Mouse (Mus musculus) liver, embryonic 14.5 days (tissue): Measurements from ENCODE around the gene Snapc5. TPM values are rescaled to one million over a fixed set of nuclear protein-coding genes. Genes with fewer than 3 reads are reported as not detected.
"Not testable (repeated sequence)": the region's sequence is repeated elsewhere in the genome, so short reads cannot be mapped to it uniquely, and the experiment has no call there.

Experiments
- ATAC-seq: fragments of 200-750 bp; cut with Nextera tagmentation; 2 replicates; pipeline ENCODE4 v1.8.0; 2017; ENCODE audit warnings: moderate number of reproducible peaks, mild to moderate bottlenecking, moderate library complexity; ENCODE audit not compliant: insufficient read depth
- DNase-seq, 3 experiments: peaks; one replicate each; pipeline ENCODE4 v3.0.0-alpha.2; 2012 to 2013; ENCODE audit warnings: low read depth in 3 of 3, low spot score in 3 of 3
- H3K27ac ChIP-seq: fragments of 300-500 bp; sonication (generic); 2 replicates; pipeline ENCODE4 v1.5.1; 2014; ENCODE audit warnings: moderate library complexity, mild to moderate bottlenecking, control low read depth, inconsistent platforms
- H3K27me3 ChIP-seq: fragments of 300-500 bp; sonication (generic); 2 replicates; pipeline ENCODE4 v1.6.1; 2014; ENCODE audit warnings: mild to moderate bottlenecking, low read length, moderate library complexity; ENCODE audit not compliant: control insufficient read depth, insufficient read depth
- H3K36me3 ChIP-seq: fragments of 300-500 bp; sonication (generic); replicated peaks from 2 replicates; pipeline ENCODE4 v1.6.1; 2014; ENCODE audit warnings: low read depth; ENCODE audit not compliant: control insufficient read depth, insufficient read depth
- H3K4me1 ChIP-seq, 2 experiments: fragments of 200-500 bp in 1 of 2; fragments of 300-500 bp in 1 of 2; sonication (generic) in 1 of 2; replicated peaks; 2 replicates each; pipeline ENCODE4 v1.6.1; 2012 to 2014; ENCODE audit warnings: antibody characterized with exemption in 1 of 2, inconsistent platforms in 1 of 2, low read length in 1 of 2; ENCODE audit not compliant: control insufficient read depth in 2 of 2, insufficient read depth in 2 of 2
- H3K4me2 ChIP-seq: fragments of 300-500 bp; sonication (generic); 2 replicates; pipeline ENCODE4 v1.6.1; 2014; ENCODE audit warnings: low read depth, mild to moderate bottlenecking, control low read depth, moderate library complexity
- H3K4me3 ChIP-seq, 2 experiments: fragments of 200-500 bp in 1 of 2; fragments of 300-500 bp in 1 of 2; sonication (generic) in 1 of 2; 2 replicates each; pipeline ENCODE4 v1.5.1; 2012 to 2014; ENCODE audit warnings: low read depth in 2 of 2, low read length in 2 of 2, mild to moderate bottlenecking in 2 of 2, control low read depth in 1 of 2, inconsistent platforms in 1 of 2, moderate library complexity in 1 of 2; ENCODE audit not compliant: insufficient read depth in 1 of 2
- H3K9ac ChIP-seq: fragments of 300-500 bp; sonication (generic); replicated peaks from 2 replicates; pipeline ENCODE4 v1.6.1; 2014; ENCODE audit warnings: mild to moderate bottlenecking, control low read depth, moderate library complexity
- H3K9me3 ChIP-seq: fragments of 300-500 bp; sonication (generic); 2 replicates; pipeline ENCODE4 v1.6.1; 2016; ENCODE audit warnings: low read length, mixed read lengths; ENCODE audit not compliant: control insufficient read depth
- CTCF ChIP-seq: IDR thresholded peaks from 2 replicates; pipeline ENCODE4 v1.5.1; 2016; ENCODE audit warnings: antibody characterized with exemption, low read depth, control low read depth
- EP300 ChIP-seq: IDR thresholded peaks from 2 replicates; pipeline ENCODE4 v1.6.1; 2016; ENCODE audit warnings: antibody characterized with exemption, low read depth
- WGBS: fragments of 180-500 bp; shearing (Covaris S2); extraction: QIAGEN DNeasy Blood & Tissue Kit; methylation state at CpG from one replicate; pipeline ENCODE4 v1.1.7; 2014; ENCODE audit not compliant: insufficient replicate concordance; 5-methylcytosine and 5-hydroxymethylcytosine counted together
- polyA plus RNA-seq, 2 experiments: library from polyadenylated mRNA; depleted of rRNA in 1 of 2; stranded (reverse) in 1 of 2; unstranded in 1 of 2; fragments of >200 nt; fragmentation: Nextera tagmentation in 1 of 2; extraction: Ambion mirVana in 1 of 2; gene quantifications; 2 replicates each; pipeline versions ENCODE4 v1.2.1 to v1.2.3; 2012 to 2014

The Snapc5 gene
- polyA plus RNA-seq, 2 experiments: 8.3 to 11.5 TPM

DNA sequence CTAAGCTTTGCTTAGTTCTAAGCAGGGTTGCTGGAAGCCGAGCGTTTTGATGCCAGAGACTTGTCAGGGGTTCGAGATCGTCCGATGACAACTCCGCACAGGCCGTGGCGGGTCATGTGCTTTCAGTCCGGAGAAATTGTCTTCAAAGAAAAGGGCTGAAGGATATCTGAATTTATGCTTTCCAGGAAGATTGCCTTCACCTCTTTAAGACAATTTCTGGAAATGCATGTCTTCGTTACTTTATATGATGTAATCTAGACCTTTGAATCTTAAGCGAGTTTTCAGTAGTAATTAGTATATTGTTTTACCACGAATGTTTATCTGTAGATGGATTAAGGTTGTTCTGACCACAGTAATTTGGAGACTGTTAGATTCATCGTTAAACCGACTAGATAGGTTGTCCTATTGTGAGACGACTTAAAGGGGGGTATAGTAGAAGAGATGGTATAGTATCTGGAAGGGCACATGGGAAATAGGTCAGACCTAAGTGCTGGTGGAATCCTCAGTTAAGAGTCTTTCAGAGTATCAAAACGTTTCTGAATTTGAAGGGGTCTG is 5.3 kb upstream of the Snapc5 start:
- Histone ChIP-seq H3K27ac (peak overlapping the region; percentile 55), H3K9ac (peak overlapping the region; percentile 97), H3K9me3 (no peaks in the 10 kb centered on the region), H3K4me2 (peak overlapping the region; percentile 71), H3K4me1 (peaks cover 8 to 13% of the 10 kb centered on the region in 2 experiments), H3K4me3 (peak overlapping the region; percentile 93 to 95), H3K27me3 (no peaks in the 10 kb centered on the region), H3K36me3 (peaks cover 43% of the 10 kb centered on the region)
- ATAC-seq (no peak), DNase-seq (no peak)
- WGBS: under 1% methylated on average over 16 of the region's 16 CpGs
- TF ChIP-seq CTCF (no peak), EP300 (no peak)

DNA sequence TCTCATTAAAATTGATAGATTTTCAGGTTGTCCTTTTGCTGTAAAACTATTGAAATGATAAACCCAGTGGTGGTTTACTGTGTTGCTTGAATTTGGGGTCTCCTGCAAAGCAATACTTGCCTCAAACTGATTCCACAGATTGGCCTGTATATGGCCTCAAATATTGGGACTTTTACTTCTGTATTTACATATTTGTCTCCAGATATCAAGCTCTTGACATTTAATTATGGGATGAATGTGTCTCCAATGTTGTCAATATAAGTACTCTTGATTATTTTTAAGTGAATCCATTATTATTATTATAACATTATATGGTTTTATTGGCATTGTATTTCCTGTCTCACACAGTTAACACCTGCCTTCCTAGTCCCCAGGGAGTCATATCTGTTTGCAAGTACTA is 4.7 kb upstream of the Snapc5 start:
- Histone ChIP-seq H3K4me2 (peak overlapping the region; percentile 71), H3K4me3 (peak overlapping the region; percentile 93 to 95), H3K27me3 (no peaks in the 10 kb centered on the region), H3K4me1 (peaks cover 8 to 15% of the 10 kb centered on the region in 2 experiments), H3K9me3 (no peaks in the 10 kb centered on the region), H3K9ac (peak overlapping the region; percentile 97), H3K36me3 (peaks cover 45% of the 10 kb centered on the region), H3K27ac (peak overlapping the region; percentile 47)
- ATAC-seq: no peak
- TF ChIP-seq EP300: no peak
- TF ChIP-seq CTCF: no peak
- DNase-seq: no peak

DNA sequence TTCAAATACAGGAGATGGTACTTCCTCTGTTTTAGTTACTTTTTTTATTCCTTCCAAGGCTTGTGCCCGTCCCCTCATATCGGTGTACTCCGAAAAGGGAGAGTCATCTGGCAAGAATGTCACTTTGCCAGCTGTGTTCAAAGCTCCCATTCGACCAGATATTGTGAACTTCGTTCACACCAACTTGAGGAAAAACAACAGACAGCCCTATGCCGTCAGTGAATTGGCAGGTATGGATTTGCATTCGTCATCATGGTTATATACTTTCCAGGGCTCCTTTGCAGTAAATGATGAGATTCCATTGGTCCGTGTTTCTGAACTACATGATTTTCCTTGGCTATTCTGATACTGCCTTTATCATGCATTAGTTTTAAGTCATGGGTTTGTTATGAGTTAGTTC is 4.3 kb upstream of the Snapc5 start:
- no peak for ATAC-seq
- WGBS: 29% methylated on average over 8 of the region's 8 CpGs
- Histone ChIP-seq H3K27me3 (no peaks in the 10 kb centered on the region), H3K4me1 (peaks cover 8 to 18% of the 10 kb centered on the region in 2 experiments), H3K4me3 (peak overlapping the region; percentile 93 to 95), H3K9me3 (no peaks in the 10 kb centered on the region), H3K36me3 (peaks cover 45% of the 10 kb centered on the region), H3K9ac (peak overlapping the region; percentile 97), H3K4me2 (peak overlapping the region; percentile 71), H3K27ac (peak overlapping the region; percentile 47)
- TF ChIP-seq CTCF (no peak), EP300 (no peak)
- DNase-seq: no peak

DNA sequence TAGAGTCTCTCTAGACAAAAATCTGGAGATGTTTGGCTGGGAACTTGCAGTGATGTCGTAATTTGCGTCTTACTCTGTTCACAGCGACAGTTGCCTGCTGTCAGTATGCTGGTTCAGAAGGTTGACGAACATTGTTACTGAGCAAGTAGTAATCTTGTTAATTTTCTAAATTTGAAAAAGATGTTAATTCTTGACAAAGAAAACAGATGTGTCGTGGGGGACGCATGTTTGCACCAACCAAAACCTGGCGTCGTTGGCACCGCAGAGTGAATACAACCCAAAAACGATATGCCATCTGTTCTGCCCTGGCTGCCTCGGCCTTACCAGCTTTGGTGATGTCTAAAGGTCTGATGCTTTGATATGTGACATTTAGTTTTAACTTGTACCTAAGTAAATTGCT is 3.7 kb upstream of the Snapc5 start:
- ATAC-seq (no peak), DNase-seq (no peak)
- 75% methylated on average over 11 of the region's 11 CpGs for WGBS
- H3K4me2 ChIP-seq: peak overlapping the region; percentile 71
- peaks cover 8 to 22% of the 10 kb centered on the region in 2 experiments for H3K4me1 ChIP-seq
- peaks cover 47% of the 10 kb centered on the region for H3K36me3 ChIP-seq
- no peak overlapping the region for H3K27ac ChIP-seq
- peak overlapping the region; percentile 22 to 95; a peak in 3 of 4 replicates for H3K4me3 ChIP-seq
- TF ChIP-seq EP300: no peak
- no peak for TF ChIP-seq CTCF
- H3K27me3 ChIP-seq: no peaks in the 10 kb centered on the region
- no peaks in the 10 kb centered on the region for H3K9me3 ChIP-seq
- H3K9ac ChIP-seq: peak overlapping the region; percentile 97

DNA sequence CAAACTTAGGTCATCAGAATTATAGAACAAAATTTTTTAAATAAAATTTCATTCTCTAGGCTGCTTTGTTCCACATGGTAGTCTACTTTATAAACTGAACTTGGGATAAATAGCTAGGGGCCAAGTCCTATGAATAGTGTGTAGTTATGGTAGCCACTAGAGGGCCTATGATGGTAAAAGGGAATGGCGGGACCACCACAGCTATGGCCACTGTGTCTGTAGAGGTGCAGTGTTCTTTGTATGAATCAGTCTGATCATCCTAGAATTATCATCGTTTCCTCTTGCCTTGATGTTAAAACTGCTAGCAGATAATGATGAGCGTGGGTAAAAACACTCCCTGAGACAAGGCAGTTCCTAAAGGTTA is 482 bp upstream of the Snapc5 start:
- H3K4me1 ChIP-seq: peaks cover 0 to 18% of the 10 kb centered on the region in 2 experiments
- peak overlapping the region; percentile 94 for H3K9ac ChIP-seq
- peak in 1 of 3 experiments; percentile 22 for DNase-seq
- peak; percentile 52 for ATAC-seq
- peak overlapping the region; percentile 70 for H3K27ac ChIP-seq
- peak; percentile 8; the same call in 1 of the 2 replicates for TF ChIP-seq CTCF
- no peak for TF ChIP-seq EP300
- H3K36me3 ChIP-seq: peaks cover 64% of the 10 kb centered on the region
- H3K4me3 ChIP-seq: peak overlapping the region; percentile 75 to 88
- peak overlapping the region; percentile 69 for H3K4me2 ChIP-seq
- no peaks in the 10 kb centered on the region for H3K27me3 ChIP-seq
- 25% methylated on average over 3 of the region's 3 CpGs for WGBS
- no peaks in the 10 kb centered on the region for H3K9me3 ChIP-seq

DNA sequence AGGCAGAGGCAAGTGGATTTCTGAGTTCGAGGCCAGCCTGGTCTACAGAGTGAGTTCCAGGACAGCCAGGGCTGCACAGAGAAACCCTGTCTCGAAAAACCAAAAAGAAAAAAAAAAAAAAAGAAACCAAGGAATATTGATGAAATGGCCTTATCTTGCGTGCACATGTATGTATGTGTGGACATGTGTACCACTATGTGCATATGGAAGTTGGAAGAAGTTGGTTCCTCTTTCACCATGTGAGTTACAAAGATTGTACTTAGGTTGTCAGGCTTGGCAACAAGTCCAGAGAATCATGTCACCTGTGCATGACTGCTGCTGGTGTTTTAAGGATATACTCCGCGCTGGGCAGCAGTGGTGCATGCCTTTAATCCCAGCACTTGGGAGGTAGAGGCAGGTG is 4.2 kb downstream of the Snapc5 start:
- H3K9me3 ChIP-seq, H3K4me2 ChIP-seq, H3K9ac ChIP-seq, ATAC-seq, H3K27me3 ChIP-seq, DNase-seq, H3K4me3 ChIP-seq, H3K27ac ChIP-seq: not testable (repeated sequence)
- Histone ChIP-seq H3K36me3 (peaks cover 25% of the 10 kb centered on the region), H3K4me1 (peaks cover 0 to 11% of the 10 kb centered on the region in 2 experiments; a peak in 3 of 4 replicates)
- 84% methylated on average over 5 of the region's 5 CpGs for WGBS
